Comparison of ENCODE assay signal across 8 mouse cellular contexts in genomic region chr1:172127487-172127886, GRCm38 (mm10). TPM values are rescaled to one million over a fixed set of nuclear protein-coding genes. Genes with fewer than 3 reads are reported as not detected.
DNase-seq lines count a peak whose midpoint lies in the region; ATAC-seq and TF ChIP-seq lines count a peak whose summit lies in the region.

No protein-coding gene starts in this region.

- no peaks in the 10 kb centered on the region for H3K9me3 ChIP-seq in heart, embryonic 15.5 days (replicated peaks)
- no peaks in the 10 kb centered on the region for H3K9me3 ChIP-seq in limb, embryonic 15.5 days

- POLR2A ChIA-PET in Patski (lab: Charles Lee), result no interaction called here

- DNase-seq in adrenal gland, adult 2 months, result peak; percentile 63
- DNase-seq in adrenal gland, postnatal 4 days (ENCODE audit: low spot score in 2 of 2), result no peak
- no peak for DNase-seq in Patski (ENCODE audit: low read depth, low spot score)
- no peak for DNase-seq in retina, embryonic 14.5 days (ENCODE audit: low spot score)
- no peak for DNase-seq in frontal cortex, postnatal 10 days (ENCODE audit: low spot score in 2 of 2)

- H3K4me2 ChIP-seq in heart, embryonic 15.5 days, result peak overlapping the region; percentile 87
- H3K4me2 ChIP-seq in limb, embryonic 15.5 days, result peak overlapping the region; percentile 89

- in situ Hi-C loops in Patski (cut with MboI; ENCODE audit: low pct_unique_long_range_greater_than_20kb), result loop anchor here (25.0 kb wide), 1 partner anchor 385 kb away; the partner anchor contains the start of genes Cfap45 and Tagln2

- WGBS in heart, embryonic 15.5 days, result 30% methylated on average over 5 of the region's 5 CpGs
- 39% methylated on average over 5 of the region's 5 CpGs for WGBS in limb, embryonic 15.5 days

- no peaks in the 10 kb centered on the region for H3K27me3 ChIP-seq in Patski
- H3K27me3 ChIP-seq in heart, embryonic 15.5 days, result no peaks in the 10 kb centered on the region
- no peaks in the 10 kb centered on the region for H3K27me3 ChIP-seq in limb, embryonic 15.5 days

- peaks cover 12% of the 10 kb centered on the region for H3K4me1 ChIP-seq in heart, embryonic 15.5 days (replicated peaks)
- H3K4me1 ChIP-seq in limb, embryonic 15.5 days, result peaks cover 16% of the 10 kb centered on the region

- TF ChIP-seq CTCF in Patski (IDR thresholded peaks at IDR 0.05), result no peak

- no peak overlapping the region for H3K27ac ChIP-seq in heart, embryonic 15.5 days
- no peak overlapping the region for H3K27ac ChIP-seq in limb, embryonic 15.5 days

- H3K4me3 ChIP-seq in heart, embryonic 15.5 days, result peak overlapping the region; percentile 79
- peak overlapping the region; percentile 84 for H3K4me3 ChIP-seq in limb, embryonic 15.5 days

- CTCF ChIA-PET in Patski (lab: Charles Lee), result interaction anchor here (1.2 to 4.6 kb wide), 3 partner anchors 15 to 81 kb away, joined by 3 to 20 read pairs (median 3); no protein-coding TSS in a partner anchor

- H3K9ac ChIP-seq in heart, embryonic 15.5 days, result peak overlapping the region; percentile 81
- peak overlapping the region; percentile 85; the same call in 1 of the 2 replicates for H3K9ac ChIP-seq in limb, embryonic 15.5 days

- peaks cover 52% of the 10 kb centered on the region for H3K36me3 ChIP-seq in heart, embryonic 15.5 days
- peaks cover 54% of the 10 kb centered on the region for H3K36me3 ChIP-seq in limb, embryonic 15.5 days

- peak; percentile 9 for ATAC-seq in Patski
- ATAC-seq in heart, embryonic 15.5 days (replicated peaks; ENCODE audit: insufficient number of reproducible peaks, insufficient read depth, low FRiP score, low read depth), result no peak
- no peak for ATAC-seq in limb, embryonic 15.5 days (ENCODE audit: insufficient number of reproducible peaks, low FRiP score, low TSS enrichment, low read depth)
- ATAC-seq in CD4-positive, CD25-positive, alpha-beta regulatory T cell, adult 4 months, result no peak

RNA-seq across cellular contexts. Expression of gene Pex19, which starts 0.9 kb away (rescaled TPM):
- 100 to 1,000 TPM; 112 to 114 TPM for total RNA-seq in adrenal gland, adult 2 months (2021)
- polyA plus RNA-seq in adrenal gland, adult 2 months (2012; rRNA removed), result 104 and 114 TPM in 2 replicates
- total RNA-seq in adrenal gland, postnatal 4 days (2021), result 100 to 1,000 TPM; 168 to 170 TPM
- 104 TPM for polyA plus RNA-seq in Patski (2021)
- 123 and 124 TPM in 2 replicates for polyA plus RNA-seq in heart, embryonic 15.5 days (2015; fragmentation: Nextera tagmentation; extraction: Ambion mirVana)
- polyA plus RNA-seq in limb, embryonic 15.5 days (2015; fragmentation: Nextera tagmentation; extraction: Ambion mirVana), result 118 and 137 TPM in 2 replicates
- 100 to 1,000 TPM in 1 of 2 experiments, 10 to 100 TPM in 1; 82.9 to 122 TPM for polyA plus RNA-seq in CD4-positive, CD25-positive, alpha-beta regulatory T cell, adult 4 months (2017; shearing (Covaris generic))

RNA-seq across cellular contexts. Expression of gene Dcaf8, which starts 20.4 kb away (rescaled TPM):
- 100 to 1,000 TPM; 110 to 120 TPM for total RNA-seq in adrenal gland, adult 2 months (2021)
- 61.1 and 64.8 TPM in 2 replicates for polyA plus RNA-seq in adrenal gland, adult 2 months (2012; rRNA removed)
- total RNA-seq in adrenal gland, postnatal 4 days (2021), result 100 to 1,000 TPM; 177 to 181 TPM
- 162 TPM for polyA plus RNA-seq in Patski (2021)
- polyA plus RNA-seq in heart, embryonic 15.5 days (2015; fragmentation: Nextera tagmentation; extraction: Ambion mirVana), result 107 and 118 TPM in 2 replicates
- 134 and 143 TPM in 2 replicates for polyA plus RNA-seq in limb, embryonic 15.5 days (2015; fragmentation: Nextera tagmentation; extraction: Ambion mirVana)
- polyA plus RNA-seq in CD4-positive, CD25-positive, alpha-beta regulatory T cell, adult 4 months (2017; shearing (Covaris generic)), result 100 to 1,000 TPM in 1 of 2 experiments, 10 to 100 TPM in 1; 76.5 to 132 TPM

RNA-seq across cellular contexts. Expression of gene Ncstn, which starts 44.9 kb away (rescaled TPM):
- 10 to 100 TPM; 83.9 to 85.7 TPM for total RNA-seq in adrenal gland, adult 2 months (2021)
- 62.9 and 83.8 TPM in 2 replicates for polyA plus RNA-seq in adrenal gland, adult 2 months (2012; rRNA removed)
- 100 to 1,000 TPM; 148 to 154 TPM for total RNA-seq in adrenal gland, postnatal 4 days (2021)
- polyA plus RNA-seq in Patski (2021), result 144 TPM
- 91.8 and 117 TPM in 2 replicates for polyA plus RNA-seq in heart, embryonic 15.5 days (2015; fragmentation: Nextera tagmentation; extraction: Ambion mirVana)
- 107 and 119 TPM in 2 replicates for polyA plus RNA-seq in limb, embryonic 15.5 days (2015; fragmentation: Nextera tagmentation; extraction: Ambion mirVana)
- polyA plus RNA-seq in CD4-positive, CD25-positive, alpha-beta regulatory T cell, adult 4 months (2017; shearing (Covaris generic)), result 100 to 1,000 TPM; 105 to 161 TPM

RNA-seq across cellular contexts. Expression of gene Copa, which starts 45.2 kb away (rescaled TPM):
- 100 to 1,000 TPM; 174 to 178 TPM for total RNA-seq in adrenal gland, adult 2 months (2021)
- 11.0 and 21.1 TPM in 2 replicates for polyA plus RNA-seq in adrenal gland, adult 2 months (2012; rRNA removed)
- total RNA-seq in adrenal gland, postnatal 4 days (2021), result 100 to 1,000 TPM; 187 to 205 TPM
- 181 TPM for polyA plus RNA-seq in Patski (2021)
- 152 and 186 TPM in 2 replicates for polyA plus RNA-seq in heart, embryonic 15.5 days (2015; fragmentation: Nextera tagmentation; extraction: Ambion mirVana)
- 271 and 272 TPM in 2 replicates for polyA plus RNA-seq in limb, embryonic 15.5 days (2015; fragmentation: Nextera tagmentation; extraction: Ambion mirVana)
- 100 to 1,000 TPM in 1 of 2 experiments, 10 to 100 TPM in 1; 97.8 to 161 TPM for polyA plus RNA-seq in CD4-positive, CD25-positive, alpha-beta regulatory T cell, adult 4 months (2017; shearing (Covaris generic))
